Mouse (Mus musculus): ENCODE measurements around the gene Zfp326.

DNA sequence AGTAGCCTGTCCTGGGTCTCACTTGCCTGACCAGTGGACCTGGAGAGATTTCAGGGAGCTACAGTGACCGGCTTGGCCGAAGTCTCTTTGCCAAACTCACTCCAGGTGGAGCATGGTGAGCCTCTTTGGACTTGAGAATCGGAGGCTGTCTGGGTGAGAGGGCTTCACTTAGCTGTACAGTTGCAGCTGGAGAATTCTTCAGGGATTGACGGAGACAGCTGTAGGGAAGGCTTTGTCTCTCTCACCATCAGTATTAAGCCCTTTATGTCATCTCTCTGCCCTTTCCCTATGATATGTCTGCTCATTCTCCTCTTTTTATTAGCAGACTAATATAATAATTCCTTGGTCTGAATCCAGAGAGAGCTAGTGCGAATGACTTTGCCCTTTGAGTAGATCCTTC lies 18.9 kb upstream of the Zfp326 start:
- TF ChIP-seq EP300 (optimal IDR thresholded peaks at IDR 0.05): no peak
- TF ChIP-seq CTCF (IDR thresholded peaks at IDR 0.05; ENCODE audit: low read depth): no peak
